Mouse (Mus musculus) cerebellum, adult 9-11 months (tissue): ENCODE data around the gene Ptpre.
"Not testable (repeated sequence)": the region's sequence is repeated elsewhere in the genome, so short reads cannot be mapped to it uniquely, and the experiment has no call there.

Experiments
- DNase-seq: peaks from one replicate; pipeline ENCODE4 v3.0.0; 2022

Gene Ptpre

GRCm38 (mm10) chr7:135698362-135698761 is 161.1 kb downstream of the Ptpre start:
- DNase-seq = no peak

- not testable (repeated sequence) for DNase-seq
Observed at GRCm38 (mm10) chr7:135699351-135699750, 162.1 kb downstream of the Ptpre start.

DNA sequence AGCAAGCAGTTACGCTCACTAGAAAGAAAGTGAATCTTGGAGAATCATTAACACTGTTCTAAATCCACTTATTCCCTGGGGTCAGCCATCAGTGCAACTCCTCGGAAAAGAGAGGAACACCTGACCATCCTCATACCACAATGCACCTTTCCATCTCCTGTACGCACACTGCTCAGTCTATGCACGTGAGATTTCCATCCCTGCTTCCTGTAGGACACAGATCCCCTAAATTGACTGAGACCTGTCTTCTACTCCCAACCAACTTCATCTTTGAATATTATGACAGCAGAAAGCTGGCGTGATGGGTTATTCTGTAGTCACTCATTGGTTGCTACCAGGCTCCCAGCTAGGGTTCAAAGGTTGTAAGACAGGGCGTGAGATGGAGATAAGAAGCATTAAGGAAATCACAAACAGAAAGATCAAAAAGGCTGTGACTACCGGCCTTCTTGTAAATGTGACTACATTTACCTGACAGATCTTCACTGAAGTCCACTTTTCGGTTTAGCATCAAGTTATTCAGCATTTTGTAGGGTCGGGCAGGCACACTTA is 166.4 kb downstream of the Ptpre start:
- no peak for DNase-seq

- DNase-seq = no peak
Observed at GRCm38 (mm10) chr7:135704251-135704650, 167.0 kb downstream of the Ptpre start.

DNA sequence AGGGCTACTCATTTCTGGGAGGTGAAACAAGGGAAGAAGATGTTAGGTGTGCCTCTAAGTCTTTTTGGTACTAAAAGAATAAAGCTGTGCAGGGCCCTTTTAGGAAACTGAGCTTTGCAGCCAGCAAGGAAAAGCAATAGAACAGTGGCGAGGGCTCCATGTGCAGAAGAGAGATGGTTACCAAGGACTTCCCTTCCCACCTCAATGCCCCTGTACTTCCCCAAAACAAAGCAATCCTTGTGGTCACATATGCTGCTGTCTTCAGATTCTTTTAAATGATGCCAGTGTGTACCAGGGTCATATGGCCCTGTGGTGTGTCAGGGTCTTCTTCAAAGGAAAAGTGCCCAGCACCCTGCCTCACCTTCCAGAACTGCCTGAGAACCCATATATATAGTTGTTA is 167.8 kb downstream of the Ptpre start:
- DNase-seq = no peak

GRCm38 (mm10) chr7:135705753-135706152 is 168.5 kb downstream of the Ptpre start:
- DNase-seq = no peak

DNA sequence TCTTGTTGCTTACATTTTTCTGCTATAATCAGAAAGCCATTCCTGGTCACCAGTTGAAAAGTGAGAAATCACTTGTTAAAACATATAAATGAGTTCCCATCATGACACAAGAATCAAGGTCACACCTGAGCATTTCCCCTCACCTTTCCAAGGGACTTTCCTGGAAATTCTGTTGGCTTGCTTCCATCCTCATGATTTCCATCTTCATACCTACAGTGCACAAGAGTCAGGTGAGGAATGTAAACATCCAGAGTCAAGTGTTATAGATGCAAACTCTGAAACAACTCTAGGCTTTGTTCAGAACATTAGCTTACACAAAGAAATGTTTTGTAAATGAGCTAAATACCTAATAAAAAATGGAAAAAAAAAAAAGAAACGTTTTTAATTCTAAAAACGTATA is 173.4 kb downstream of the Ptpre start:
- no peak for DNase-seq

GRCm38 (mm10) chr7:135712534-135712933 is 175.3 kb downstream of the Ptpre start:
- DNase-seq = no peak

GRCm38 (mm10) chr7:135713326-135713725 is 176.0 kb downstream of the Ptpre start:
- no peak for DNase-seq

GRCm38 (mm10) chr7:135715166-135715565 is 177.9 kb downstream of the Ptpre start:
- DNase-seq = no peak

- DNase-seq = no peak
Observed at GRCm38 (mm10) chr7:135715642-135716444, 178.6 kb downstream of the Ptpre start, which contains the start of gene Mki67. TSS of gene Mki67 (minus strand) at chr7:135716361.

DNA sequence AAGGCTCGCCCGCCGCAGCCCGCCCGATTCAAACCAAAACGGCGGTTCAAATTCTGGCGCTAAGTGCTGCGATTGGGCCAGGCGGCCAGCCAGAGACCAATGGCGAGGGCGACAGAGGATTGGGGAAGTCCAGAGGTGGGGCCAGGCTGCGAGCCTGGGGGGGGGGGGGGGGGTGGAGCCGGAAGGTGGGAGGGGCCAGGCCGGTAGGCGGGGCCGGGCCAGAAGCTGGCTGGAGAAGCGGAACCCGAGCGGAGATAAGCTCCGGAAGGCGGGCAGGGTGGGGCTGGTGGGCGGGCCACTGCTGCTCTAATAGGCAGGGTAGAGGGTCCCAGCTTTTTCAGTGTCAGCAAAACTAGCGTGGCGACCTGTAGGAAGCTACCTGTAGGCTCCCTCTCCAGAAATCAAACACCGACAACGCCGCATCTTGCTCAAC is 179.2 kb downstream of the Ptpre start:
- DNase-seq = peak; percentile 57

GRCm38 (mm10) chr7:135716968-135717557 is 179.8 kb downstream of the Ptpre start:
- no peak for DNase-seq

DNA sequence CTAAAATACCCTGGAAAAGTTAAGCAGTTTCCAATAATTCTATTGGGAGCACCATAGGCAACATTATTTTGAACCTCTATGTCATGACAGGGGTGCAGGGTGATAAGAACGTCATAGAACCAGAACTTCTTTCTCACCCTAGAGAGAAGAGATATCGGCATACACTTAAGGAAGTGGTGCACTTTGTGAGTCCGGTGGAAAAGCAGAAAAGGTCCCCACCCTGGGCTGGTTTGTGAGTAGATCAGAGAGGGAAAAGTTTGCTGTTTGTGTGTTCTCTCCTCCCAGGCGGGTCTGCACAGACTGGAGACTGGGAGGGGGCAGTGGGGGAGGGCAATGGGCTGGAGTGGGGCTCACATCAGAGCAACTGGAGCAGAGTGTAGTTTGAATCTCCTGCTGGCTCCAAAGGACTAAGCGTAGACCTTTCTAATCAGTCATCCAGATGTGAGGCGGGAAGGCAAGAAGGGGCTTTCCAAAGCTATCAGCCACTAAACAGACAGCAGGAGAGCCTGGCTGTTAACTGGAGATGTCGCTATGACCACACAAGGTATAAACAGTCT is 184.2 kb downstream of the Ptpre start:
- no peak for DNase-seq

DNA sequence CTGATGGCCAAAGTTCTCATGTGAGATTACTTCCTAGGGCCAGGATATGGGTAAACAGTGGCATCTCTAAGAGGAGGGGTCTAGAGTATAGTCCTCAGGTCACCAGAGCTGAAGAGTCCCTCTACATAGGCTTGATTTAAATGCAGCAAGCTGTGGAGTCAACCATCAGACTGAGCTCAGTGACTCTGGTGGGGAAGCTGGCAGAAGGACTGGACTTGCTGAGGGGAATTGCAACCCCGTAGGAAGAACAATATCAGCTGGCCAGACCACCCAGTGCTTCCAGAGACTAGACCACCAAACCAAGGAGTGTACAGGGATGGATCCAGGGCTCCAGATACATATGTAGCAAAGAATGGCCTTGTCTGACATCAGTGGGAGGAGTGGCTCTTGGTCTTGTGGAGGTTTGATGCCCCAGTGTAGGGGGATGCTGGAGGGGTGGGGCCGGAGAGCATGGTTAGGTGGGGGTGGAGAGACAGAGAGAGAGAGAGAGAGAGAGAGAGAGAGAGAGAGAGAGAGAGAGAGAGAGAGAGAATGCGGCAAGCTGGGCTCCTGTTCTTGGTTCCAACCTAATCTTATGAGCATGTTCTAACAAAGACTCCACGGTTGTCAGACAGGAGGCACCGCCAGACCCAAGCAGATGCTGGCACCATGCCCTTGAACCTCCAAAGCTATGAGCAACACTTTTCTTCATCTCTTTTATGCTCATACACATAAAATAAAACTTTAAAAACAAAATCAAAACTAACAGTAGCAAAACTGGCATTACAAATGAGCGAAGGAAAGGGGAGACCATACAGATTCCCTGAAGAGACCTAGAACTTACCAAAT is 184.9 kb downstream of the Ptpre start:
- DNase-seq = no peak

- DNase-seq = no peak
Observed at GRCm38 (mm10) chr7:135723672-135724341, 186.5 kb downstream of the Ptpre start.

DNA sequence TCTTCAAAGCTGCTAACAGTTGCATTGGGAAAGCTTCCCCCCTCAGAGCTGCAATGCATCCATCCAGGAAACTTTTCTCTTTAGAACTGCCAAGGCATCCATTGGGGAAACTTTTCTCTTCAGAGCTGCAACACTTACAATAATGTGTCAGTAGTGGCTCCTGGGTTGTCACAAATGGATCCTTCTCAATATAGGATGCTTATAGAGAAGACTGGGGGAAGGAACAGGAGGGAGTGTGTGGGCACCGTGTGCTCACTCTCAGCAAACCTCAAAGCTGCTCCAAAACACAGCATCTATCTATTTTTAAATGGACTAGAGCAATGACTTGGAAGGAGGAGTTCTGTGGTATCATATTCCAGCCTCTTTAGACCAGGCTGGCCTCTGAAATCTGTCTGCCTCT is 189.4 kb downstream of the Ptpre start:
- DNase-seq = no peak

- DNase-seq = no peak
Observed at GRCm38 (mm10) chr7:135728038-135728437, 190.8 kb downstream of the Ptpre start.

DNA sequence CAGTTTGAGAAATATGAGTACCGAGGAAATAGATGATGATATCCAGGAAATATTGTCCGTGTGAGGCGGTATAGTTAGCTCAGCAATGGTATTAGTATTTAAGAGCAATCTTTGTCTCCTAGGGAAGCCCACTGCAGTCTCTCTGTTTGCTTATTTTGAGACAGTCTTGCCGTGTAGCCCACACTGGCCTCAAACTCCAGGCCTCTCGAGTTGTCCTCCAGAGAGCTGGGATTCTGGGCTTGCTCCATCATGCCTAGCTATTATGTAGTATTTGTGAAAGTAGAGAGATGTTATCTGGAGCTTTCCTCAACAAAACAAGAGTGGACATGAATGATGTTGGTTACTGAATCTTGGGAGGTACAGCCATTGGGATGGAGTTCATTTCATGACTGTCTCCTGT is 197.1 kb downstream of the Ptpre start:
- no peak for DNase-seq

- DNase-seq = no peak
Observed at GRCm38 (mm10) chr7:135734911-135735646, 197.8 kb downstream of the Ptpre start.
